Mouse (Mus musculus): ENCODE measurements at regions not wholly inside any gene's neighbourhood (a gene's known extent, or its start where the extent isn't known, plus 50 kb on each side); places are given as distances from the start of the nearest gene placed in this dataset.

DNA sequence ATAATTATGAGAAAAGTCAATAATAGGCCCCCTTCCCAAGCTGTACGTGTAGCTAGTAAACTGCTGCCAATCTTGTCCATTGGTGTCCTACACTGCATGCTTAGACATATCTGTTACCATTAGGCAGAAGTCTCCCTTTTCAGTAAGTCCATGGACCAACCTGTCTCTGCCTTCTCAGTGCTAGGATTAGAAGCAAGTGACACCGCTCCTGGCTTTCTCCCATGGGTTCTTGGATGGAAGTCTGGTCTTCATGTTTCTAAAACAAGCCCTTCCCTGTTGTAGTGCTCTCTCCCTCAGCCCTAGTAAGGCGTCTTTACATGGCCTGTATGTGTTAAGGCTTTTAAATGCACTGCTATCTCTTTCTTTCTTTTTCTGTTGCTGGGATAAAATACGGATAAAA, 412.7 kb upstream of the Id2 start:
- ATAC-seq (replicated peaks; ENCODE audit: poor library complexity) = no peak

- ATAC-seq (replicated peaks; ENCODE audit: poor library complexity) = no peak
Observed at GRCm38 (mm10) chr12:25493233-25493632, 396.3 kb upstream of the Id2 start.

DNA sequence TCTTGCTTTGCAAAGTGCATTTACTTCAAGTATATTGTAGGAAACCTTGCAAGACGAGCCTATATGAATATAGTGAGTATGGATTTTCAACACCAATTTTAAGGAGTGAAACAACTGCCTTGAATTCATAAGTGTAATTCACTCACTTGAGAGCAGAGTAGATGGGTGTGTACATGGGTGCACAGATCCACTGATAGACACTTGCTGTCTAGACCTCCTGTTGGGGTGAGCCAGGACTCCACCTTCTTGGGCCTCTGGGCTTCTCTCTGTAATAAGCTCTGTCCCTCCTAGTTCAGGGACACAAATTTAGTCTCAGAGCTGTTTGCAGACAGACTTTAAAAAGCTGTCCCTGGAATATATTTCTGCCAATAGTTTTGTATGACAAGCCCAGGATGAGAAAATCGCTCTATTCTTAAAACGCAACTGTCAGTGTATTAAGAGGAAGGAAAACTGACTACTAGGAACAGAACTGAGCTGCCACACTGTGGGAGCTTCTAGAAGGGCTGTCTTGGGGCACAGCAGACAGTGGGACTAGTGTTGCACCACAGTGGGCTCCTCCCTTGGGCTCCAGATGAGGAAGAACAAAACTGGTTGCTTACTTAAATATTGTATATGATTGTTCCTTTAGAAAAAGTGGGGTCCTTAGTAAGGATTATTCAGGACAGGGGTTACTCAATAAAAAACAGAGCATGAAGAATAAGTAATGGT, 395.7 kb upstream of the Id2 start:
- peak; percentile 90 for ATAC-seq (replicated peaks; ENCODE audit: poor library complexity)

DNA sequence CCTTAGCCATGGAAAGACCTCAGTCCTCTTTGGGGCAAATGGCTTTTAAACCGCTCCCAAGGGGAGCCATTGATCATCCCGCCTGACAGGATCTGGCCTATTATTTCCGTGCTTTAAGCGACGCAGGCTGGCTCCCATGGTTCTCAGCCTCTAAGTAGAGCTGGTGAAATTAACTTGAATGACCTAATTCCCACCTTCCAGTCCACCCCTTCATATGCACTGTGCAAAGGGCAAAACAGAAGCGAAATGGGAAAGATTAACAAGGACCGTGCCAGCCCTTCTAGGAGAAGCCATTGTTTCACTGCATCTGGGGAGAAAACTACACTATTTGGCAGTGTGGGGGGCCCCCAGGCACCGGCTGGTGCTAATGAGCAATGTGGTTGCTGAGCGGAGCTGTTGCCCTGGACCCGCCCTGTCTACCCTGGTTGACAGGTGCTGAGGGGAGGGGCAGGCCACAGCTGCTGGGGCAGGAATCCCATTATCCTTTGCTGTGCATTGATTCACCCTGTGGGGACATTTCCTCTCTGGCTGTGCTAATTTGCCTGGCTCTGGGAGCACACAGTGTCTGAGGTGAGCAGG, 378.3 kb upstream of the Id2 start:
- no peak for ATAC-seq (replicated peaks; ENCODE audit: poor library complexity)

DNA sequence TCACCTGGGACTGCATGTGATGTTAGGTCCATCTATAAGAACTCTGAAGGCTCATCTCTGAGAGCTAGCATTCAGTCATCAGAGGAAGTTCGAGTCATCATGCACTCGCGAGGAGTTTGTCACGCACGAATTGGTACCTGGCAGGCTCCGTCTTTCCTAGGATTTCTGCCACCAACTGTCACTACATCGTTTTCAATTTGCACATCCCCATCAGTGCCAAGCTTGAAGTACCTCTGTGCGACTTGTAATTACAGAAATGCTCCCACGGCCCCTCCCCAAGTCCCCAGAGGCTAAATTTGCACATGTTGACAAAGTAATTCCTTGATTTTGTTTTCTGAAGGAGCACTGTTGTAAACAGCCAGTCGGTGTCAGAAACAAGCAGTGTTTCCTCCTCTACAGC, 372.2 kb upstream of the Id2 start:
- ATAC-seq (replicated peaks; ENCODE audit: poor library complexity) = no peak

DNA sequence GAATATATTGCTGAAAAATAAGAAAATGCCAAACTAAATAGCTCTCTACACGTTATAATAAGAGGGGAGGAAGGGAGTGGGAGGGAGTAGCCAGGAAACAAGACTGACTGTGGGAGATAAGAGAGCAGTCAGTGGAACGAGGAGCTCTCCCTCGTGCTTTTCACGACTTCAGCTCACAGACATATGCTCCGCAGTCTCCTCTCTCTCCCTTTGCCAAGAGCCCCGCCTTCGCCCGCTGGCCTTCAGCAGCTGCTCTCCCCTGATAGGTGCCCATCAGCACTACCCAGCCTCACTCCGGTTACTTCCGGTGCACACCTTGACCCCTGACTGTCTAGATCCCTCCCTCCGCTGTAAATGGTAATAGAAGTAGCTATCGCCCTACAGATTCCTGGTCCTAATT, 370.8 kb upstream of the Id2 start:
- peak; percentile 96 for ATAC-seq (replicated peaks; ENCODE audit: poor library complexity)

DNA sequence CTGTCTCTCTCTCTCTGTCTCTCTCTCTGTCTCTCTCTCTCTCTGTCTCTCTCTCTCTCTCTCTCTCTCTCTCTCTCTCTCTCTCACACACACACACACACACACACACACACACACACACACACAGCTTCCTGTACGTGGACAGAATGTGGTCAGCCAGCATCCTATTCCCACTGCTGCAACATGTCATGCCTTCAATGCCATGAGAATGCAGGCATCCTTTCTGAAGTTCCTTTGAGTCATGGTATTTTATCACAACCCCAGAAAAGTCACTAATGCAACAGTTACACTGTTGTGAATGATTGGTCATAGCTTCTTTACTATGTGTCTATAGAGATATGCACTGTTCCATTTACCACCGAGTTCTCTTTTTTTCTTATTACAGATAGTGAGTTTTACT, 365.8 kb upstream of the Id2 start:
- peak; percentile 62 for ATAC-seq (replicated peaks; ENCODE audit: poor library complexity)

DNA sequence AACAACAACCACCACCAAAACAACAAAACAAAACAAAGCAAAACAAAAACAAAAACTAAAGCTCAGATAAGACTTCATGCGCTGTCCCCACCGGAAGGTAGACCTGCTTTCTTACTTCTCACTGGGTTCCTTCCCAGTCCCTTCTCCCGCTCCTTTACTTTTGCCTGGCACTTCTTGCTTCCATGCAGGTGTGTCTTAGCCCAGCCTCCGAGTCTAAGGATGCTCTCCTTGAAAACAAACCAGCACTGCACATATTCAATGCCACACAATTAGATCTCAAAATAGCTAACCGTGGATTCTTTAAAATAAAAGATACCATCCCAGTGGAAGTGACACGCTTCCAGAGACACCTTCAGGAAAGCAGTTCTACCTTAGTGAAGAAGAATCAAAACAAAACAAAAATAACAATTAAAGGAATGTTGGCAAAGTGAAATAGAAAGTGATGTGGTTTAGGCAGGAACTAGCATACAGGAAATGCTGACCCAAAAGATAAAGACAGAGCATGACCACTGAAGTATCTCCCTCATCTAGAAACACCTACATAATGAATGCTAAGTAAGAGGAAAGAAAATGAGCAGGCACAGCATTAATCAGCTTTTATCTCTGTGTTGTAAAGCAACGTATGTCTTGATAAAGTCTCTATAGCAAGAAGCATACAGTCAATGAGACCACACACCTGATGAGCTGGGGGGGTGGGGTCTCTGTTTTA, 358.5 kb upstream of the Id2 start:
- ATAC-seq (replicated peaks; ENCODE audit: poor library complexity) = peak; percentile 60

GRCm38 (mm10) chr12:25453356-25453755, 356.4 kb upstream of the Id2 start:
- ATAC-seq (replicated peaks; ENCODE audit: poor library complexity) = no peak

DNA sequence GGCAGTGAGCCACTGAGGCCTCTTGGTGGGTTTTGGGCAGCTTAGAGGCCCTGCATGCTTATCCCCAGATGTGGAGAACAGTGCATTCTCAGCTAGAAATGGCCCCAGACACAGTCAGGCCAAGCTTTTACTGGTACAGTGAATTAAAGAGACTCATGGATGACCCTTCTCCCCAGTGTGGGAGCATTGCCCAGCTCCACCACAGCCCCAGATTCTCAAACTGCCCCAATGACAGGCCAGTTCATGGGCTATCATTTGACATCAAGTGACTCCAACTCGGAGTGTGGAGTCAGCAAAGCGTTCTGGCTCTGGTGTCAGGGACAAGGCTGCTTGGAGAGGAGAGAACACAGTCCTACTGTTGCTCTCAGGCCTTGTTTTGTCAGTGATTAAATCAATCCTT, 354.2 kb upstream of the Id2 start:
- no peak for ATAC-seq (replicated peaks; ENCODE audit: poor library complexity)

DNA sequence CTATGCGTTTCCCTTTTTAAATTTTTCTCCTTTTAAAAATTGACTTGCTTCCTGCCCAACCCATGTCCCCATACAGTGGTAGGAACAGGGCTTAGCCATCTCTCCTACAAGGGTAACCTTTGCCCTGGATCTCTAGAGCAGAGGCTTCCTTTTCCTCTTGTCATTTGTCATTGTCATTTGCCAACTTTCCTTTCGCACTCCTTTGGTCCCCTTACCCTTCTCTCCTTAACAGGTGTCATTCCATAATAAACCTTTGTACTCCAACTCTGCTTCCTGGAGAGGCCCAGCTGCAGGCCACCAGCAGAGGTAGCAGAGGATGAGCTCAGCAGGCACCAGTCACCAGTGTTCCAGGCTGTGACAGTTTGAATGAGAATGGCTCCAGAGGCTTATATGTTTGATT, 347.4 kb upstream of the Id2 start:
- ATAC-seq (replicated peaks; ENCODE audit: poor library complexity) = no peak

- ATAC-seq (replicated peaks; ENCODE audit: poor library complexity) = no peak
Observed at GRCm38 (mm10) chr12:25439029-25439551, 342.1 kb upstream of the Id2 start.

DNA sequence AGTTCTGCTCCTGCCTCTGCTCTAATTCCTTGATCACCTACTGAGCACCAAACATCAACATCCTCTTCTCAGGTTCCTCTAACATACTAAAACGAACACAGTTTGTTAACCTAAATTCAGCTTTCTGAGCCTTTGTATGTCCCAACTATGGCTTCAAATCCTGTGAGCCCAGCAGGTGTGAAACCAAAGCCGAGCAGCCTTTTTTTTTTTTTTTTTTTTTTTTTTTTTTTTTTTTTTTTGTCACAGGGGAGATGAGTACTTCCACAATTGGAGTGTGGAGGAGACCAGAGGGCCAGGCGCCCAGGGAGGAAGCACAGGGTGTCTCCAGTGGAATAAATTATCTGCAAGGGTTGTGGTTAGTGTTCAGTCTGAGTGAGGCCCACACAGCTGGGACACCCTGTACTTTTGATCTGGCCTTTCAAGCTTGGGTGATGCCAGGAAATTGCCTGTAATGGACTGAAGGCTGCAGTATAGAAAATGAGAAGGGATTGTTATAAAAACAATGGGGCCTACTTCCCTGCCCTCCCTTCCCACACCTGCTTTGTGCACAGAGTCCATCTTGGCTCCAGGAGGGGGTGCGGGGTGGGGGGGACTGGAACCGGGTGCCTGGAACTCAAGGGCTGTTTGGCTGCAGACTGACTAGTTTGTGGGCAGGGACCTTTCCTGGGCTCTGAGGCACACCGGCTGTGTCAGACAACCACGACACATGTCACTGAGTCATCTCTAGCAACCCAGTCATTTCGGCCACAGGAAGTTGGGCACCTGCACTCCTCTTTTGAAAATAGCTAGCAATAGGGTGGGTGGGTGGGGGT, 341.5 kb upstream of the Id2 start:
- peak; percentile 93 for ATAC-seq (replicated peaks; ENCODE audit: poor library complexity)

- peak; percentile 30; the same call in 1 of the 2 replicates for ATAC-seq (replicated peaks; ENCODE audit: poor library complexity)
Observed at GRCm38 (mm10) chr12:25437556-25437955, 340.6 kb upstream of the Id2 start.

DNA sequence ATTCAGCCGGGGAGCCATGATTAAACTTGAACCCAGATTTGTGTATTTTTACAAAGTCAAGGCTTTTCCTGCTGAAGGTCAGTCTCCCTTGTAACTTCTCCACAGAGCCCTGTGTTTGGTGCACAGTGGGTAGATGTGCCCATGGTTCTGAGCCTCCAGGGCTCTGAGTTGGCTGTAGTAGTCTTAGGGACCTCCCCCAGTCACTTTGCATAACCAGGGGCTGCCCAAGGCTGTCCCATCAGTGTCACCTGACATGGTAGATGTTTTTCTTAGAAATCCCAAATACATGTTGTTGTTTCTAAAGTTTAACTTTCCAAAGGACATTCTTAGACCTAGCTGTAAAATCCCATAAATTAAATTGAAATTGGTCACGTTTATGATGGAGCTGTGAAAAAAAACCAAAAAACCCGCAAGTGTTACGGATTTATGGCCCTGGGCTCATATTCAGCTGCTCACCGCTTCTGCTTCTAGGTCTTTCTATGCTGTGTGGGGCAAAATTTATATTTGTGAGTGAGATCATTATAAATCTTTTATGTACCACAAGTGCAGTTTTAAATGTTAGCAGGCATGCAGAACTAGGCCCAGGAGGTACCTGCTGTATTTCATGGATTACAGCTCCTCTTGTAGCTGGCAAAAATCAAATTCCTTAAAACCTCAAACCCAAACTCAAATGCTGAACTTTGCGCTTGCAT, 339.4 kb upstream of the Id2 start:
- no peak for ATAC-seq (replicated peaks; ENCODE audit: poor library complexity)

DNA sequence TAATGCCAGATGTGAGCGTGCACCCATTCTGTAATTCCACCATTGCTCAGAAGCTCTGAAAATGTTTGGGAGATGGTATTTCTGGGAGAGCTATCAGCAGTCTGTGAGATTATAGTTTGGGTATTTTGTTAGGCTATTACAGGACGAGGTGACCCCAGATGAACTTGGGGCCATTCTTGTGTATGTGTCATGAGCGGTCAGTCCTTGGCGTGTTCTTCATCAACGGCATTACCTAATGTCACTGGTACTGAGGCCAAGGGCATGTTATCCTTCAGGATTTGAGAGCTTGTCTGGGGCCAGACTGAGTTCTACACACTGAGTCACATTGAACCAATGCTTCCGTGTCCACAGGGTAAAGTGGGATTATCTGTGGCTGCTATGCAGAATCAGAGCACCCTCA, 335.9 kb upstream of the Id2 start:
- no peak for ATAC-seq (replicated peaks; ENCODE audit: poor library complexity)

DNA sequence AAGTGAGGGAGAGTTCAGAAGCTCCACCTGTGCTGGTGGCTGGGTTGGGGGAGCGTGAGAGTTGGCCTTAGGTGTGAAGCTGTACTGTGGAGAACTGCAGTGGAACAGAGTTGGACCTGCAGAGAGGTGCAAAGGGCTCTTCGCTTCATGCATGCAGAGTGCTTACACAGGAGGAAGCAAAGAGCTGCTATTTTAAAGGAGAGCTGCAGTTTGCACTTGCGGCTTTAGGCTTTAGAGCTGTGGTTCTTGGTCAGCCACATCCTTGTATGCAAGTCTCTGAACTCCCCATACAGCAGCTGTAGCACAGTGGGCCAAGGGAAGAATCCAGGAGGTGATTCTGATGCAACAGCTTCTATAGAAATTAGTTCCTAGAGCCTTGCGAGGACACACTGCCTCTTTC, 334.0 kb upstream of the Id2 start:
- ATAC-seq (replicated peaks; ENCODE audit: poor library complexity) = peak; percentile 96

DNA sequence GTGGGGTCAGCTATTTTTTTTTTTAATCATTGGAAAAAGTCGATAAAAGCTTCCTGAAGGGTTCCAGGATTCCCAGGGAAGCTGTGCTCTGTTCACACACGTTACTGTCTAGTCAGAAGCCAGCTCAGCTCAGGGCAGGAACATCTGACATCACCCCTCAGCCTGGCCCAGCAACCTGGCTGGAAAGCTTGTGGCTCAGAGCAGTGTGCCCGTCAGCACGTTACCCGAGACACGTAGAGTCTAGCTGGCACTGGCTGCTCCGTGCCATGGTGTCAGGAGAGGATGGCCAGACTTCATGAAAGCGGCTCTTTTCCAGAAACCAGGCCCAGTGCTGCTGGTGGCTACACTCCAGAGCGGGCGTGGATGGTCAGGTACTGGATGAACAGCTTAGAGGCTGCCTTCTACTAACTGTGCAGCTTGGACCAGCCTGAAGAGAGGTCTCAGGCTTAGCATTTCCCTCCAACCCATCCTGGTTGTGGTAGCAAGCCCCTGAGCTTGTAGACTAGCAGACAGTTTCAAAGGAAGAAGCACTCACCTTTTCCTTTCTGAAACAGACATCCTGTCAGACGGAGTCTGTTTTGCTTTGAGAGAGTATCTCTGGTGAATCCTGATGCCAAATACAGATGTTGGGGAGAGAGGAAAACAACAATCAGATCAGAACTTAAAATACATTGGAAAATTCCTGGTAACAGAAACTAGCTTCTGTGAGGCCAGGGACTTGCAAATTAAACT, 331.1 kb upstream of the Id2 start:
- no peak for ATAC-seq (replicated peaks; ENCODE audit: poor library complexity)

- no peak for ATAC-seq (replicated peaks; ENCODE audit: poor library complexity)
Observed at GRCm38 (mm10) chr12:25417336-25417735, 320.4 kb upstream of the Id2 start.

- no peak for ATAC-seq (replicated peaks; ENCODE audit: poor library complexity)
Observed at GRCm38 (mm10) chr12:25416571-25416970, 319.6 kb upstream of the Id2 start.
